Mouse (Mus musculus) forebrain, embryonic 15.5 days (tissue): ENCODE measurements around the gene BC048562. TPM values are rescaled to one million over a fixed set of nuclear protein-coding genes. Genes with fewer than 3 reads are reported as not detected.

ENCODE experiments used
- ATAC-seq: fragments of 200-750 bp; cut with Nextera tagmentation; replicated peaks from 2 replicates; pipeline ENCODE4 v1.8.0; 2017; ENCODE audit warnings: mild to moderate bottlenecking, moderate TSS enrichment, moderate library complexity
- H3K27ac ChIP-seq: fragments of 300-500 bp; sonication (generic); replicated peaks from 2 replicates; pipeline ENCODE4 v1.5.1; 2015; ENCODE audit warnings: mild to moderate bottlenecking, inconsistent platforms
- H3K27me3 ChIP-seq: fragments of 300-500 bp; sonication (generic); 2 replicates; pipeline ENCODE4 v1.6.1; 2015; ENCODE audit warnings: inconsistent platforms
- H3K36me3 ChIP-seq: fragments of 300-500 bp; sonication (generic); 2 replicates; pipeline ENCODE4 v1.6.1; 2015; ENCODE audit warnings: mild to moderate bottlenecking, inconsistent platforms
- H3K4me1 ChIP-seq: fragments of 300-500 bp; sonication (generic); 2 replicates; pipeline ENCODE4 v1.6.1; 2015; ENCODE audit warnings: inconsistent platforms
- H3K4me2 ChIP-seq: fragments of 300-500 bp; sonication (generic); replicated peaks from 2 replicates; pipeline ENCODE4 v1.6.1; 2015; ENCODE audit warnings: mild to moderate bottlenecking, inconsistent platforms
- H3K4me3 ChIP-seq: fragments of 300-500 bp; sonication (generic); 2 replicates; pipeline ENCODE4 v1.5.1; 2015; ENCODE audit warnings: mild to moderate bottlenecking, inconsistent platforms
- H3K9ac ChIP-seq: fragments of 300-500 bp; sonication (generic); replicated peaks from 2 replicates; pipeline ENCODE4 v1.6.1; 2015; ENCODE audit warnings: mild to moderate bottlenecking, inconsistent platforms
- H3K9me3 ChIP-seq: fragments of 300-500 bp; sonication (generic); 2 replicates; pipeline ENCODE4 v1.6.1; 2016; ENCODE audit warnings: inconsistent platforms
- WGBS: fragments of 180-500 bp; shearing (Covaris S2); methylation state at CpG from one replicate; pipeline ENCODE4 v1.1.7; 2015; ENCODE audit warnings: mixed read lengths; 5-methylcytosine and 5-hydroxymethylcytosine counted together
- polyA plus RNA-seq: library from polyadenylated mRNA; unstranded; fragments of >200 nt; fragmentation: Nextera tagmentation; extraction: Ambion mirVana; gene quantifications from 2 replicates; pipeline ENCODE4 v1.2.1, GENCODE M21; 2015

The BC048562 gene
- polyA plus RNA-seq, 1 experiment from 2014 or later = not detected

- no peaks in the 10 kb centered on the region for H3K9me3 ChIP-seq
- peak overlapping the region; percentile 60 for H3K9ac ChIP-seq
- H3K4me2 ChIP-seq = peak overlapping the region; percentile 72
- H3K36me3 ChIP-seq = peaks cover 11% of the 10 kb centered on the region; the same call in 1 of the 2 replicates
- H3K4me1 ChIP-seq = peaks cover 46% of the 10 kb centered on the region
- peak overlapping the region; percentile 83 for H3K27ac ChIP-seq
- WGBS = 52% methylated on average over 6 of the region's 6 CpGs
- peak overlapping the region; percentile 51 for H3K4me3 ChIP-seq
- no peak for ATAC-seq
- H3K27me3 ChIP-seq = no peaks in the 10 kb centered on the region
Observed at GRCm38 (mm10) chr9:108451519-108452160, 15.4 kb downstream of the BC048562 start.

- peak overlapping the region; percentile 72 for H3K4me2 ChIP-seq
- H3K4me1 ChIP-seq = peaks cover 46% of the 10 kb centered on the region
- peak overlapping the region; percentile 60 for H3K9ac ChIP-seq
- ATAC-seq = peak; percentile 87
- H3K9me3 ChIP-seq = no peaks in the 10 kb centered on the region
- WGBS = under 1% methylated on average over 40 of the region's 40 CpGs
- no peaks in the 10 kb centered on the region for H3K27me3 ChIP-seq
- peak overlapping the region; percentile 51 for H3K4me3 ChIP-seq
- H3K36me3 ChIP-seq = peaks cover 11% of the 10 kb centered on the region; the same call in 1 of the 2 replicates
- peak overlapping the region; percentile 83 for H3K27ac ChIP-seq
Observed at GRCm38 (mm10) chr9:108452291-108452906, 16.1 kb downstream of the BC048562 start.

GRCm38 (mm10) chr9:108452911-108453310 is 16.6 kb downstream of the BC048562 start:
- ATAC-seq = peak; percentile 17; the same call in 1 of the 2 replicates
- peak overlapping the region; percentile 72 for H3K4me2 ChIP-seq
- H3K9me3 ChIP-seq = no peaks in the 10 kb centered on the region
- H3K36me3 ChIP-seq = peaks cover 9% of the 10 kb centered on the region; the same call in 1 of the 2 replicates
- WGBS = 42% methylated on average over 6 of the region's 6 CpGs
- peak overlapping the region; percentile 60 for H3K9ac ChIP-seq
- H3K4me3 ChIP-seq = peak overlapping the region; percentile 51
- H3K27me3 ChIP-seq = no peaks in the 10 kb centered on the region
- peaks cover 46% of the 10 kb centered on the region for H3K4me1 ChIP-seq
- H3K27ac ChIP-seq = peak overlapping the region; percentile 83

GRCm38 (mm10) chr9:108453458-108453857 is 17.2 kb downstream of the BC048562 start:
- H3K27ac ChIP-seq = peak overlapping the region; percentile 83
- H3K27me3 ChIP-seq = no peaks in the 10 kb centered on the region
- peak overlapping the region; percentile 60 for H3K9ac ChIP-seq
- H3K4me1 ChIP-seq = peaks cover 46% of the 10 kb centered on the region
- no peaks in the 10 kb centered on the region for H3K9me3 ChIP-seq
- peaks cover 4% of the 10 kb centered on the region; the same call in 1 of the 2 replicates for H3K36me3 ChIP-seq
- 72% methylated on average over 4 of the region's 4 CpGs for WGBS
- ATAC-seq = no peak
- H3K4me2 ChIP-seq = peak overlapping the region; percentile 72
- peak overlapping the region; percentile 51 for H3K4me3 ChIP-seq

GRCm38 (mm10) chr9:108454429-108454828 is 18.1 kb downstream of the BC048562 start:
- no peaks in the 10 kb centered on the region for H3K36me3 ChIP-seq
- H3K27me3 ChIP-seq = no peaks in the 10 kb centered on the region
- H3K4me3 ChIP-seq = no peak overlapping the region
- H3K4me1 ChIP-seq = peaks cover 37% of the 10 kb centered on the region
- 86% methylated on average over 6 of the region's 6 CpGs for WGBS
- no peak overlapping the region for H3K27ac ChIP-seq
- no peak overlapping the region for H3K4me2 ChIP-seq
- no peak overlapping the region for H3K9ac ChIP-seq
- H3K9me3 ChIP-seq = no peaks in the 10 kb centered on the region
- no peak for ATAC-seq

- H3K4me3 ChIP-seq = no peak overlapping the region
- no peak overlapping the region for H3K9ac ChIP-seq
- H3K27ac ChIP-seq = no peak overlapping the region
- WGBS = 81% methylated on average over 12 of the region's 12 CpGs
- H3K4me2 ChIP-seq = no peak overlapping the region
- H3K27me3 ChIP-seq = no peaks in the 10 kb centered on the region
- peaks cover 25% of the 10 kb centered on the region for H3K4me1 ChIP-seq
- H3K9me3 ChIP-seq = no peaks in the 10 kb centered on the region
- ATAC-seq = no peak
- H3K36me3 ChIP-seq = no peaks in the 10 kb centered on the region
Observed at GRCm38 (mm10) chr9:108455747-108456571, 19.7 kb downstream of the BC048562 start.

- Histone ChIP-seq H3K36me3 (no peaks in the 10 kb centered on the region), H3K4me1 (peaks cover 24% of the 10 kb centered on the region), H3K27ac (no peak overlapping the region), H3K9ac (no peak overlapping the region), H3K4me3 (no peak overlapping the region), H3K9me3 (no peaks in the 10 kb centered on the region), H3K27me3 (no peaks in the 10 kb centered on the region), H3K4me2 (no peak overlapping the region)
- ATAC-seq = no peak
- WGBS = 86% methylated on average over 10 of the region's 10 CpGs
Observed at GRCm38 (mm10) chr9:108456953-108457352, 20.7 kb downstream of the BC048562 start.

- no peaks in the 10 kb centered on the region for H3K27me3 ChIP-seq
- 86% methylated on average over 1 of the region's 1 CpGs for WGBS
- peak overlapping the region; percentile 67 for H3K27ac ChIP-seq
- H3K9ac ChIP-seq = no peak overlapping the region
- no peaks in the 10 kb centered on the region for H3K9me3 ChIP-seq
- H3K4me1 ChIP-seq = peaks cover 15% of the 10 kb centered on the region
- H3K4me3 ChIP-seq = peak overlapping the region; percentile 93
- peak; percentile 27; the same call in 1 of the 2 replicates for ATAC-seq
- peaks cover 20% of the 10 kb centered on the region for H3K36me3 ChIP-seq
- peak overlapping the region; percentile 85 for H3K4me2 ChIP-seq
Observed at GRCm38 (mm10) chr9:108459939-108460318, 23.6 kb downstream of the BC048562 start.

- H3K36me3 ChIP-seq = peaks cover 26% of the 10 kb centered on the region
- H3K9me3 ChIP-seq = no peaks in the 10 kb centered on the region
- peaks cover 15% of the 10 kb centered on the region for H3K4me1 ChIP-seq
- no peaks in the 10 kb centered on the region for H3K27me3 ChIP-seq
- peak within 1 kb of the TSS; percentile 85 for H3K4me2 ChIP-seq
- H3K4me3 ChIP-seq = peak within 1 kb of the TSS; percentile 93
- H3K27ac ChIP-seq = peak within 1 kb of the TSS; percentile 67
- ATAC-seq = peak; percentile 86
- peak within 1 kb of the TSS; percentile 90 for H3K9ac ChIP-seq
- 1% methylated on average over 52 of the region's 52 CpGs for WGBS
Observed at GRCm38 (mm10) chr9:108460319-108461178, 24.3 kb downstream of the BC048562 start, which contains the start of gene Ccdc71. Gene Ccdc71, plus strand, starts transcription at chr9:108460527.

GRCm38 (mm10) chr9:108461181-108461631 is 24.9 kb downstream of the BC048562 start, which contains the start of gene Klhdc8b:
Gene Klhdc8b, minus strand, starts transcription at chr9:108461581.
- no peaks in the 10 kb centered on the region for H3K9me3 ChIP-seq
- 24% methylated on average over 11 of the region's 11 CpGs for WGBS
- H3K27me3 ChIP-seq = no peaks in the 10 kb centered on the region
- H3K36me3 ChIP-seq = peaks cover 33% of the 10 kb centered on the region
- ATAC-seq = peak; percentile 9; the same call in 1 of the 2 replicates
- peaks cover 15% of the 10 kb centered on the region for H3K4me1 ChIP-seq
- H3K27ac ChIP-seq = peak within 1 kb of the TSS; percentile 67
- peak within 1 kb of the TSS; percentile 93 for H3K4me3 ChIP-seq
- peak within 1 kb of the TSS; percentile 85 for H3K4me2 ChIP-seq
- peak within 1 kb of the TSS; percentile 90 for H3K9ac ChIP-seq

GRCm38 (mm10) chr9:108461675-108462074 is 25.4 kb downstream of the BC048562 start:
- H3K27ac ChIP-seq = no peak overlapping the region
- no peaks in the 10 kb centered on the region for H3K27me3 ChIP-seq
- peaks cover 36% of the 10 kb centered on the region for H3K36me3 ChIP-seq
- peak overlapping the region; percentile 93 for H3K4me3 ChIP-seq
- no peaks in the 10 kb centered on the region for H3K9me3 ChIP-seq
- ATAC-seq = no peak
- H3K9ac ChIP-seq = no peak overlapping the region
- H3K4me1 ChIP-seq = peaks cover 15% of the 10 kb centered on the region
- peak overlapping the region; percentile 85 for H3K4me2 ChIP-seq
- 90% methylated on average over 5 of the region's 5 CpGs for WGBS
